Mouse (Mus musculus) heart, adult 18-20 months (tissue): ENCODE data around the gene Sox15. TPM values are rescaled to one million over a fixed set of nuclear protein-coding genes. Genes with fewer than 3 reads are reported as not detected.
"Not testable (repeated sequence)": the region's sequence is repeated elsewhere in the genome, so short reads cannot be mapped to it uniquely, and the experiment has no call there.

Source experiments
- DNase-seq, 2 experiments: peaks; one replicate each; pipeline ENCODE4 v3.0.0; 2021 to 2022; ENCODE audit warnings: mixed read lengths in 1 of 2
- long read RNA-seq, 2 experiments: library from polyadenylated mRNA; stranded (forward); transcript quantifications; one replicate each; pipeline ENCODE4 v2.0.0; 2021
- total RNA-seq, 2 experiments: library from RNA; stranded (reverse); gene quantifications; 2 replicates each; pipeline ENCODE4 v1.2.3; 2021

The Sox15 gene
- not detected for total RNA-seq
- long read RNA-seq, experiment 1, result 0 reads
- long read RNA-seq, experiment 2, result 0 reads

- DNase-seq, result peak; percentile 57 to 72
Observed at GRCm38 (mm10) chr11:69655264-69656064, at the start of gene Sox15. TSS of gene Sox15 (plus strand) at chr11:69655314.

GRCm38 (mm10) chr11:69605726-69606490 is 49.2 kb upstream of the Sox15 start, which contains the start of gene Atp1b2:
TSS of gene Atp1b2 (minus strand) at chr11:69605942.
- peak; percentile 73 to 77 for DNase-seq

- no peak for DNase-seq
Observed at GRCm38 (mm10) chr11:69606491-69606795, 48.7 kb upstream of the Sox15 start.

GRCm38 (mm10) chr11:69606832-69607231 is 48.3 kb upstream of the Sox15 start:
- no peak for DNase-seq

- no peak for DNase-seq
Observed at GRCm38 (mm10) chr11:69608525-69608924, 46.6 kb upstream of the Sox15 start.

- no peak for DNase-seq
Observed at GRCm38 (mm10) chr11:69609416-69609815, 45.7 kb upstream of the Sox15 start.

- DNase-seq, result no peak
Observed at GRCm38 (mm10) chr11:69610899-69611298, 44.2 kb upstream of the Sox15 start.

- peak; percentile 85 to 95 for DNase-seq
Observed at GRCm38 (mm10) chr11:69613553-69614256, 41.4 kb upstream of the Sox15 start.

- not testable (repeated sequence) for DNase-seq
Observed at GRCm38 (mm10) chr11:69614257-69614588, 40.9 kb upstream of the Sox15 start.

- no peak for DNase-seq
Observed at GRCm38 (mm10) chr11:69616781-69617180, 38.3 kb upstream of the Sox15 start.

- no peak for DNase-seq
Observed at GRCm38 (mm10) chr11:69617805-69618204, 37.3 kb upstream of the Sox15 start, which contains the start of gene Shbg. TSS of gene Shbg (minus strand) at chr11:69617905.

GRCm38 (mm10) chr11:69620394-69621081 is 34.6 kb upstream of the Sox15 start:
- no peak for DNase-seq

- peak; percentile 65 to 78 for DNase-seq
Observed at GRCm38 (mm10) chr11:69621571-69622268, 33.4 kb upstream of the Sox15 start, which contains the start of gene Sat2. TSS of gene Sat2 (plus strand) at chr11:69622024.

- no peak for DNase-seq
Observed at GRCm38 (mm10) chr11:69622406-69622805, 32.7 kb upstream of the Sox15 start.

- DNase-seq, result no peak
Observed at GRCm38 (mm10) chr11:69623006-69623405, 32.1 kb upstream of the Sox15 start.

- DNase-seq, result not testable (repeated sequence)
Observed at GRCm38 (mm10) chr11:69624339-69624738, 30.8 kb upstream of the Sox15 start.

GRCm38 (mm10) chr11:69628286-69628685 is 26.8 kb upstream of the Sox15 start:
- DNase-seq, result peak; percentile 62 to 87

GRCm38 (mm10) chr11:69629802-69630201 is 25.3 kb upstream of the Sox15 start:
- no peak for DNase-seq

GRCm38 (mm10) chr11:69632284-69633089 is 22.6 kb upstream of the Sox15 start, which contains the start of gene Fxr2:
TSS of gene Fxr2 (plus strand) at chr11:69632990.
- peak; percentile 100 for DNase-seq

- no peak for DNase-seq
Observed at GRCm38 (mm10) chr11:69633128-69633866, 21.8 kb upstream of the Sox15 start.
